Mouse (Mus musculus) ES-E14 (cell line): ENCODE results near the gene Twf2. TPM values are rescaled to one million over a fixed set of nuclear protein-coding genes. Genes with fewer than 3 reads are reported as not detected.

Source experiments
- DNase-seq: peaks from one replicate; pipeline ENCODE4 v3.0.0-alpha.2; 2013; ENCODE audit warnings: low read depth, low spot score
- H3K27ac ChIP-seq: 2 replicates; pipeline ENCODE4 v1.5.1; 2012; ENCODE audit warnings: low read depth, mild to moderate bottlenecking, low read length, moderate library complexity, mixed read lengths; ENCODE audit not compliant: poor library complexity, insufficient read depth, severe bottlenecking
- H3K36me3 ChIP-seq: 2 replicates; pipeline ENCODE4 v1.6.1; 2012; ENCODE audit warnings: mild to moderate bottlenecking, low read length, moderate library complexity, mixed read lengths; ENCODE audit not compliant: control insufficient read depth, poor library complexity, insufficient read depth, severe bottlenecking
- H3K4me1 ChIP-seq, 2 experiments: fragments of 150-350 bp in 1 of 2; sonication (generic) in 1 of 2; 2 replicates each; pipeline ENCODE4 v1.6.1; 2012; ENCODE audit warnings: low read length in 2 of 2, mild to moderate bottlenecking in 1 of 2, mixed read lengths in 1 of 2; ENCODE audit not compliant: control insufficient read depth in 2 of 2, insufficient read depth in 2 of 2, poor library complexity in 1 of 2
- H3K4me3 ChIP-seq, 2 experiments: fragments of 150-350 bp in 1 of 2; sonication (generic) in 1 of 2; 2 replicates each; pipeline ENCODE4 v1.5.1; 2012; ENCODE audit warnings: low read length in 2 of 2, low read depth in 1 of 2, mild to moderate bottlenecking in 1 of 2, mixed read lengths in 1 of 2; ENCODE audit not compliant: insufficient read depth in 1 of 2, poor library complexity in 1 of 2, severe bottlenecking in 1 of 2
- H3K9ac ChIP-seq: 2 replicates; pipeline ENCODE4 v1.6.1; 2012; ENCODE audit warnings: low read depth, mild to moderate bottlenecking, low read length, mixed read lengths; ENCODE audit not compliant: poor library complexity, insufficient read depth, severe bottlenecking
- H3K9me3 ChIP-seq: fragments of 150-350 bp; sonication (generic); 2 replicates; pipeline ENCODE4 v1.6.1; 2012; ENCODE audit warnings: low read depth, mild to moderate bottlenecking, low read length; ENCODE audit not compliant: control insufficient read depth, insufficient read depth
- CHD2 ChIP-seq: IDR thresholded peaks from 2 replicates; pipeline ENCODE4 v1.6.1; 2014; ENCODE audit warnings: mild to moderate bottlenecking, low read depth, low read length, inconsistent platforms
- HCFC1 ChIP-seq: IDR thresholded peaks from 2 replicates; pipeline ENCODE4 v1.6.1; 2012; ENCODE audit warnings: low read length, inconsistent platforms, borderline replicate concordance; ENCODE audit not compliant: insufficient read depth
- MAFK ChIP-seq: IDR thresholded peaks from 2 replicates; pipeline ENCODE4 v1.6.1; 2014; ENCODE audit warnings: mild to moderate bottlenecking, low read depth, low read length, inconsistent platforms; ENCODE audit not compliant: insufficient read depth
- ZC3H11A ChIP-seq: IDR thresholded peaks from 2 replicates; pipeline ENCODE4 v1.6.1; 2012; ENCODE audit warnings: low read depth, mild to moderate bottlenecking, inconsistent platforms, low read length, borderline replicate concordance
- ZNF384 ChIP-seq: IDR thresholded peaks from 2 replicates; pipeline ENCODE4 v1.6.1; 2012; ENCODE audit warnings: low read depth, low read length, inconsistent platforms
- in situ Hi-C, 2 experiments: fragments of 600-800 bp; cut with MboI; formaldehyde crosslinking; loops; one replicate each; pipeline ENCODE4 v1.15.1; 2025; ENCODE audit warnings: low sequenced_read_pairs in 2 of 2, inconsistent platforms in 1 of 2; ENCODE audit not compliant: unreplicated experiment in 2 of 2
- total RNA-seq: library from RNA; depleted of rRNA; stranded (reverse); fragments of 300-350 nt; gene quantifications from 2 replicates; pipeline ENCODE4 v1.2.3, GENCODE M21; 2012

Gene Twf2
- total RNA-seq, 1 experiment = 139 TPM

DNA sequence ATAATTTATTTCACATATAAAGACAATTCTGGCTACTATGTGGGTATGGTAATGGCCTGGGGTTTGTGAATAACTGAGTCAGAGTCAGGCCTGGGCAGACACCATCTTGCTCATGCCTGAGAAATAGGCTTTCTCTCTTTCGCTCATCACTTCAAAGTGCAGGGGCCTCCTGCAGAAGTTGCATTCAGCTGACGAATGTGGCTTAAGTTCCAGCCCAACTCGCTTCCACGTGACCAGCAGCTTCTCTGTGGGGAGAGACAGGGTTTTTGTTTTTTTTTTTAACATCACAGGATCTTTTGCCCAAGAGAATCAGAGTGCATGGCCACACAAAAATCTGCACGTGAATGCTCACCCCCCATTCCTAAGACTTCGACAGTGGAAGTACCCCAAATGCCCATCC, 31.0 kb downstream of the Twf2 start:
- Histone ChIP-seq H3K4me1 (peaks cover 0 to 9% of the 10 kb centered on the region in 2 experiments; a peak in 2 of 4 replicates), H3K9me3 (no peaks in the 10 kb centered on the region), H3K27ac (no peak overlapping the region), H3K9ac (no peak overlapping the region), H3K36me3 (peaks cover 18% of the 10 kb centered on the region; the same call in 1 of the 2 replicates), H3K4me3 (no peak overlapping the region)
- in situ Hi-C loops = no loop called here
- TF ChIP-seq CHD2 (no peak), HCFC1 (no peak), ZC3H11A (no peak), MAFK (no peak), ZNF384 (no peak)
- DNase-seq = no peak

DNA sequence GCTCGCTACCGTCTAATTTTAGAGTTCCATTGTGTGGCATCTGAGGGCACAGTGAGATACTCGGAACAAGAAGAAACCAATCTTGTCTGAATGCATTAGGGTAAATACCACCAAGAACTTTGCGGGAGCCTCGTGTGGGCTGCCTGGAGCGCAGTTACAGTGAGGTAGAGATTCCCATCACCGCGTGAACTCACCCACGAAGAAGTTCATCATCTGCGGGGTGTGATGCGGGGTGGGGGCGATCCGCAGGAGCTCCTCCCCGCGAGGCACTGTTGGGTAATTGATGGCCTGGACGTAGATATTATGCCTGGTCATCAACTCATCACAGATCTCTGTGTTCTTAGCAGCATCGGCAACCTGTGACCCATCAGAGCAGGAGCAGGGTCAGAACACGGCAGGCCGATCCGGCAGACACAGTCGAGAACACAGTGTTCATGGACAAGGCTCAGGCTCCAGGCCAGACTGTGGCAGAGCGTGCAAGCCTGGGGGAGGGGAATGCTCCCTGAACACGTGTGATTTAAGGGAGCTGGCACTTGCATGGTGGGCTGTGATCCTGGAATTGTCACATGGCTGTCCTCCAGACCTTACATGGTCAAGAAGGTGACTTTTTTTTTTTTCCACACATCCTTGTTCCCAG, 32.4 kb downstream of the Twf2 start:
- TF ChIP-seq ZC3H11A (no peak), HCFC1 (no peak), MAFK (no peak), ZNF384 (no peak), CHD2 (no peak)
- in situ Hi-C loops = no loop called here
- peaks cover 0 to 6% of the 10 kb centered on the region in 2 experiments; a peak in 2 of 4 replicates for H3K4me1 ChIP-seq
- no peaks in the 10 kb centered on the region for H3K9me3 ChIP-seq
- H3K4me3 ChIP-seq = no peak overlapping the region
- no peak for DNase-seq
- H3K9ac ChIP-seq = no peak overlapping the region
- H3K27ac ChIP-seq = no peak overlapping the region
- H3K36me3 ChIP-seq = peaks cover 21% of the 10 kb centered on the region; the same call in 1 of the 2 replicates

DNA sequence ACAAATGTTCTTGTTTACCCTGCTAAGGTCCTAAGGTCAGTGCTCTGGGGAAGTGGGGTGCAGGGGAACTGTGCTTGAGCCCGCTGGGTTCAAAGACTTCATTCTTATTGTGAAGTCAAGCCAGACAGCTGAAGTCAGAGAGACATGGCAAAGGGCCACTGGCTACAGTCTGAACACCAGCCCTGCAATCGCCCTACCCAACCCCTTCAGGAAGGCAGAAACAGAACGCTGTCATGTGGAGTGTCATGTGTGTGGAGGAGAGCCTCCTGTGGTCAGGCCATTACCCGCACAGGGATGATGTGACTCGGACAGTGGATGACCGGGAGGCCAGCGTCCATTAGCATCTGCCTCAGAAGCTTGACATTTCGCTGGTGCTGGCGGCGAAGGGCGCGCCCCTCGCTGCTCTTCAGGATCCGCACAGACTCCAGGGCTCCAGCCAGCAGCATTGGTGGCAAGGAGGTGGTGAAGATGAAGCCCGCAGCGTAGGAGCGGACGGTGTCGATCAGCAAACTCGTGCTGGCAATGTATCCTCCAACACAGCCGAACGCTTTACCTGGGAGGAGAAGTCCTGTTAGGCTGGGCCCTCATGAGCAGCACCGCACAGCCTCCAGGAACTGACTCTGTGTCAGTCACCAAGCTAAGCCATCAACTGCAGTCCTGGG, 33.4 kb downstream of the Twf2 start:
- Histone ChIP-seq H3K27ac (no peak overlapping the region), H3K9ac (no peak overlapping the region), H3K4me3 (no peak overlapping the region), H3K4me1 (peaks cover 0 to 2% of the 10 kb centered on the region in 2 experiments; a peak in 1 of 4 replicates), H3K9me3 (no peaks in the 10 kb centered on the region), H3K36me3 (peaks cover 26% of the 10 kb centered on the region; the same call in 1 of the 2 replicates)
- TF ChIP-seq ZC3H11A (no peak), ZNF384 (no peak), MAFK (no peak), HCFC1 (no peak)
- DNase-seq = no peak
- in situ Hi-C loops = no loop called here

DNA sequence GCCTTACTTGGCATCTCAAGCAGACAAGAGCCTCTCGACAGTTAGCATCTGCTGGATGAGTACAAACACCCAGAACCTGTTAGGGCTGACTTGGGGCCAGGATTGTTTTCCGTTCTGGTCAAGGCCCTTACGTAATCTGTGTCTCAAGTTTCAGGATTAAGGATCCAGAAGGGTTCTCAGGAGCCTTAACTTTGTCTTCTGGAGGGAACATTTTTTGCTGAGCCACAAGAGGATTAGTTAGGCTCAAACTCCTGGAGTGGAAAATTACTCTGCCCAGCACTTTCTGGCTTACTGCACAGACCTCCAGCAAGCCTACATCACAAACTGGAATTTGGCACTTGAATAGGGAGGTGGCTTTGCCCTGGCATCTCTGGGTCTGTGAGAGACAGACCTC, 33.9 kb downstream of the Twf2 start:
- in situ Hi-C loops = no loop called here

DNA sequence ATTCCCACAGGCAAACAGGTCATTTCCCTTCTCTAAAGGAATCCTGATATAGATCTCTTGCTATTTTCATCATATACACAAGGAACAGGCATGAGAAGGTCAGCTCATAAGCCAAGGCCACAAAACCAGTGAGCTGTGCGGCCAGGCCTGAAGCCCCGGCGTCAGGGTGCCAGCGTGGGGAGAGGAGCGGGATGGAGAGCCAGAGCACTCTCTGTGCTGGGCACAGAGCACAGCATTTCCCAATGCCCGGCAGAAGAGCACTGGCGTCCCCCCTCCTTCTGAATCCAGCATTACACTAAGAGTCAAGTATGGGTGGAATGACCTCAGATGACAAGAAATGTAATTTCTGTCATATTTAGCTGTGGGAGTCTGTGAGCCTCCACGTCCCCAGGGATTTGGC, 34.5 kb downstream of the Twf2 start:
- no peak overlapping the region for H3K27ac ChIP-seq
- no peak for DNase-seq
- H3K4me1 ChIP-seq = no peaks in the 10 kb centered on the region; a peak in 1 of 4 replicates
- in situ Hi-C loops = no loop called here
- H3K9ac ChIP-seq = no peak overlapping the region
- H3K36me3 ChIP-seq = peaks cover 29% of the 10 kb centered on the region; the same call in 1 of the 2 replicates
- no peak for TF ChIP-seq ZNF384
- TF ChIP-seq CHD2 = no peak
- TF ChIP-seq ZC3H11A = no peak
- TF ChIP-seq MAFK = no peak
- no peak for TF ChIP-seq HCFC1
- no peaks in the 10 kb centered on the region for H3K9me3 ChIP-seq
- H3K4me3 ChIP-seq = no peak overlapping the region

More for the DNA sequence above, 33.9 kb downstream of the Twf2 start:
- TF ChIP-seq HCFC1 (no peak), CHD2 (no peak), MAFK (no peak), ZC3H11A (no peak), ZNF384 (no peak)
- Histone ChIP-seq H3K9ac (no peak overlapping the region), H3K36me3 (peaks cover 29% of the 10 kb centered on the region; the same call in 1 of the 2 replicates), H3K27ac (no peak overlapping the region), H3K9me3 (no peaks in the 10 kb centered on the region), H3K4me3 (no peak overlapping the region), H3K4me1 (no peaks in the 10 kb centered on the region; a peak in 1 of 4 replicates)
- no peak for DNase-seq
